Mouse (Mus musculus) intestine, postnatal 0 days (tissue): ENCODE measurements at regions not wholly inside any gene's neighbourhood (a gene's known extent, or its start where the extent isn't known, plus 50 kb on each side); places are given as distances from the start of the nearest gene placed in this dataset.
"Not testable (repeated sequence)": the region's sequence is repeated elsewhere in the genome, so short reads cannot be mapped to it uniquely, and the experiment has no call there.

Source experiments
- ATAC-seq: fragments of 200-750 bp; cut with Nextera tagmentation; 2 replicates; pipeline ENCODE4 v1.8.0; 2017; ENCODE audit warnings: mild to moderate bottlenecking, moderate TSS enrichment, moderate library complexity
- H3K27ac ChIP-seq: fragments of 300-500 bp; sonication (generic); 2 replicates; pipeline ENCODE4 v1.5.1; 2014; ENCODE audit warnings: mild to moderate bottlenecking, low read depth, low read length, moderate library complexity
- H3K27me3 ChIP-seq: fragments of 300-500 bp; sonication (generic); replicated peaks from 2 replicates; pipeline ENCODE4 v1.6.1; 2014; ENCODE audit warnings: low read length, mixed read lengths; ENCODE audit not compliant: control insufficient read depth, insufficient read depth
- H3K36me3 ChIP-seq: fragments of 300-500 bp; sonication (generic); 2 replicates; pipeline ENCODE4 v1.6.1; 2014; ENCODE audit warnings: mild to moderate bottlenecking, moderate library complexity; ENCODE audit not compliant: control insufficient read depth, insufficient read depth
- H3K4me1 ChIP-seq: fragments of 300-500 bp; sonication (generic); replicated peaks from 2 replicates; pipeline ENCODE4 v1.6.1; 2014; ENCODE audit warnings: antibody characterized with exemption, low read length, mixed read lengths; ENCODE audit not compliant: control insufficient read depth, insufficient read depth
- H3K4me2 ChIP-seq: fragments of 300-500 bp; sonication (generic); replicated peaks from 2 replicates; pipeline ENCODE4 v1.6.1; 2014; ENCODE audit warnings: low read depth, mild to moderate bottlenecking, moderate library complexity
- H3K4me3 ChIP-seq: fragments of 300-500 bp; sonication (generic); 2 replicates; pipeline ENCODE4 v1.5.1; 2014; ENCODE audit warnings: low read depth, low read length
- H3K9ac ChIP-seq: fragments of 300-500 bp; sonication (generic); 2 replicates; pipeline ENCODE4 v1.6.1; 2014; ENCODE audit warnings: mild to moderate bottlenecking, low read depth, low read length
- H3K9me3 ChIP-seq: fragments of 300-500 bp; sonication (generic); 2 replicates; pipeline ENCODE4 v1.6.1; 2016; ENCODE audit warnings: mixed run types; ENCODE audit not compliant: control insufficient read depth
- CTCF ChIP-seq: sonication (generic); IDR thresholded peaks from 2 replicates; pipeline ENCODE4 v1.5.1; 2016; ENCODE audit warnings: low read depth, mild to moderate bottlenecking, control low read depth, antibody characterized with exemption, moderate library complexity
- WGBS: fragments of 180-500 bp; shearing (Covaris S2); extraction: QIAGEN DNeasy Blood & Tissue Kit; methylation state at CpG from one replicate; pipeline ENCODE4 v1.1.7; 2014; 5-methylcytosine and 5-hydroxymethylcytosine counted together

DNA sequence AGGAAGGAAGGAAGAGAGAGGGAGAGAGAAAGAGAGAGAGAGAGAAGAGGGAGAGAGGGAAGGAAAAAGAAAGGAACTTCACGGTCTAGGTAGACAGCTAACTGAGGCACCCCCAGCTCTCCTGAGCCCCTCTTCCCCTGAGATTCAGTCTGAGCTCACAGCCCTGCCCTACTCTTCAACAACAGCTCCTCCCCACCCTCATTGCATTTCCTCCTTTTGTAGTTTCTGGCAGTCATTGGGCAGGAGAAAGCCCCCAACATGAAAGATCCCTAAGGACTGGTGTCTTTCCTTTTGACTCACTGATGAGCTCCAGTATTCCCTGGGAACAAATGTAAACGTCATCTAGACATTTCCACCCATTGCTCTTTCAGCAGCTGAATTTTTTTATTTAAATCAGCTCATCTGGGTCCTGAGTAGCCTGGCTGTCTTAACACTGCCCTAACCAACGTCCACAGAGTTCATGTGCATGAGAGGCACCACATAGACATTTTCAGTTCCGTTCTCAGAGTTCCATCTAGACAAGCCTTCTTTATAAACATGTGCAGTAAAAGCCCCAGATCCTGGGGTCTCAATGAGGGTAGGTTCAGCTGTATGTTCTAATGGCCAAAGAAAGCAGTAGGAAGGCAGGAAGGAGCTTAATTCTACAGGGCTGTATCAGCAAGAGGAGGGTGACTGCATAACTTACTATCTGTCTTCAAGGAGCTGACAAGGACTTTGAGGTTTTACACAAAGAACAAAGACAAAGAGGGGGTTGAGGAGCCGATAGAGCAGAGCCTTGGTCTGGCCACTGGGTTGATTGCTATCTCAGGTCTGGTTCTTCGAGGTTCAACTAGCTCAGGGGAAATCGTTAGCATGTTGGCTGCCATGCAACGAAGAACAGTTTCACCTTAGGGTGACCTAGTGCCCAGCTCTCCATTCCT is 87.6 kb upstream of the Ifngr1 start:
- no peak for ATAC-seq

DNA sequence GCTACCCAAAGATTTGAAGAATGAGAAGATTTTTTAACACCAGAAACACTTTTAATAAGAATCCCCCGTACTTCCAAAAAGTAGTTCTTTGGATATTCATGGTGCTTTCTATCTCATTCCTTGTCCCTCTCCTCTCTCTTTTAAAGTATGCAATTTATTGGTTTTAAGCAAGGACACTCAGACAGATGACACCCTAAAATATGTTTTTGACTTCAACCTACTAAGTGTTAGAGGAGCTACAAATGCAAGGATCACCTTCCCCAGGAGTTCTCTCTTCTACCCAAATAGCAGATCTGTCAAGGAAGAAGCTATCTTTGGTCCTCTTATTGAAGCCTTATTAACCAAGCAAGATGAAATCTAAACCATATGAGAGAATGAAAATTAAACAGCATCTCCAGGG is 86.6 kb upstream of the Ifngr1 start:
- Histone ChIP-seq H3K27me3 (no peaks in the 10 kb centered on the region), H3K36me3 (no peaks in the 10 kb centered on the region), H3K4me3 (no peak overlapping the region), H3K9ac (no peak overlapping the region), H3K4me1 (no peaks in the 10 kb centered on the region), H3K27ac (no peak overlapping the region), H3K4me2 (no peak overlapping the region), H3K9me3 (no peaks in the 10 kb centered on the region)
- ATAC-seq = no peak
- TF ChIP-seq CTCF = no peak
- WGBS = 100% methylated on average over 1 of the region's 1 CpGs

More for the DNA sequence above, 87.6 kb upstream of the Ifngr1 start:
- H3K9me3 ChIP-seq = no peaks in the 10 kb centered on the region
- no peak overlapping the region for H3K4me3 ChIP-seq
- no peaks in the 10 kb centered on the region for H3K27me3 ChIP-seq
- H3K9ac ChIP-seq = no peak overlapping the region
- H3K27ac ChIP-seq = no peak overlapping the region
- no peaks in the 10 kb centered on the region for H3K4me1 ChIP-seq
- WGBS = 55% methylated on average over 8 of the region's 8 CpGs
- H3K4me2 ChIP-seq = no peak overlapping the region
- TF ChIP-seq CTCF = no peak
- no peaks in the 10 kb centered on the region for H3K36me3 ChIP-seq

DNA sequence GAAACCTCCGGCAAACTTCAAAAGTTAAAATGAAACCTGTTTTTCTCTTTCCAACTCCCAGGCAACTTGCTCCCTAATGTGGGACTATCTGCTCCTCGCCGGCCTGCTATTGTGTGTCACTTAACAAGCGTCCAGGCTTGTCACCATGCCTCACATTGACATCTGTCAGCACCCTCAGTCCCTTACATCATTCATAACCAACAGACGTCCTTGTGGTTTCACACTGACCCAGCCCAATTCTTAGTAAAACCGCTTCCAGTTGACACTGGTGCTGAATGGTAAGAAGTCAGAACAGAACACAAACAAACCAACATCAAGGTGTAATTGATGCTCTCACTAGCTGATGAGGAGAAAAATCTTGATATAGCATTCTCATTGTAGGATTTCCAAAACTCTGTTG is 85.8 kb upstream of the Ifngr1 start:
- Histone ChIP-seq H3K36me3 (no peaks in the 10 kb centered on the region), H3K4me3 (no peak overlapping the region), H3K27me3 (no peaks in the 10 kb centered on the region), H3K4me1 (no peaks in the 10 kb centered on the region), H3K27ac (no peak overlapping the region), H3K4me2 (no peak overlapping the region), H3K9ac (no peak overlapping the region), H3K9me3 (no peaks in the 10 kb centered on the region)
- no peak for TF ChIP-seq CTCF
- ATAC-seq = no peak
- 88% methylated on average over 6 of the region's 6 CpGs for WGBS

DNA sequence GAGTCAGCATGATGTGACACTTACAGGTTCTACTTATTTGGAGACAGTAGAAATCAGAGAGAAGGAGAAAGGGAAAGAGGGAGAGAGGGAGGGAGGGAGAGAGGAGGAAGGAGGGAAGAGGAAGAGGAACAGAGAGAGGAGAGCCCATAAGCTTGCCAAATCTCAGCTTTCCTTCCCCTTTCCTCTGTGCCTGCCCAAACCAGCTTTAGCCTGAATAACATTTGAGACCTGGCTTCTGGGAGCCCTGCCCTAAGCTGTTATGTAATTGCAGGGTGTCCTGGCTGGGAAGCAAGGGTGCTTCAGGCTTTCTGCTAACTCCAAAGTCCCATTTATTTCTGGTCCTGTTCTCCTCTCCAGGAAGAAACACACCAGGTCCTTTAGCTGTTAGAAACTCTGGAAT is 85.3 kb upstream of the Ifngr1 start:
- no peak overlapping the region for H3K4me2 ChIP-seq
- no peak overlapping the region for H3K27ac ChIP-seq
- H3K27me3 ChIP-seq = no peaks in the 10 kb centered on the region
- H3K9ac ChIP-seq = no peak overlapping the region
- no peaks in the 10 kb centered on the region for H3K9me3 ChIP-seq
- ATAC-seq = no peak
- H3K36me3 ChIP-seq = no peaks in the 10 kb centered on the region
- H3K4me1 ChIP-seq = no peaks in the 10 kb centered on the region
- H3K4me3 ChIP-seq = no peak overlapping the region
- TF ChIP-seq CTCF = no peak

DNA sequence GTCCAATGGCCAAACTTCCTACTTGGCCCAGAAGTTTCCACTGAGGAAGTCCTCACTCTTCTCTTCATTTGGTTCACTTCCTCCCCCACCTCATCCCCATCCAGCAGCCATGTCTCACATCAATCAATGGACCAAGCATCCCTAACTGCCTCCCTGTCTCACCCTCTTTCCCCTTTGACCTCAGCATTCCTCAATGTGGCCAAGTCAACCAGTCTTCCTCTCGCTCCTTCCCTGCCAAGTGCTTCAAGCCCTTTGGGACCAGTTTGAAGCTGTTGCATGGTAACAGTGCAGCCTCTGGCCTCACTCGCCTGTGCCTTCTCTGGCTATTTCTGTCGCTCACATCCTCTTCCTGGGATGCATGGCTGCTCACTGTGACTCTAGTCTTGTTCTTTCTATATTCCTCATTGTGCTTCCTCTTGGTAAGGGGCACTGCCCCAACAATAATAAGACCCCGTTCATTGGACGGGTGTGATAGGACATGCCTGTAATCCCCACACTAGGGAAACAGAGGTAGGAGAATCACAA is 83.5 kb upstream of the Ifngr1 start:
- no peak for ATAC-seq
- 80% methylated on average over 5 of the region's 5 CpGs for WGBS
- Histone ChIP-seq H3K9me3 (no peaks in the 10 kb centered on the region), H3K4me2 (no peak overlapping the region), H3K27me3 (no peaks in the 10 kb centered on the region), H3K4me1 (no peaks in the 10 kb centered on the region), H3K4me3 (no peak overlapping the region), H3K27ac (no peak overlapping the region), H3K36me3 (no peaks in the 10 kb centered on the region), H3K9ac (no peak overlapping the region)
- TF ChIP-seq CTCF = no peak

DNA sequence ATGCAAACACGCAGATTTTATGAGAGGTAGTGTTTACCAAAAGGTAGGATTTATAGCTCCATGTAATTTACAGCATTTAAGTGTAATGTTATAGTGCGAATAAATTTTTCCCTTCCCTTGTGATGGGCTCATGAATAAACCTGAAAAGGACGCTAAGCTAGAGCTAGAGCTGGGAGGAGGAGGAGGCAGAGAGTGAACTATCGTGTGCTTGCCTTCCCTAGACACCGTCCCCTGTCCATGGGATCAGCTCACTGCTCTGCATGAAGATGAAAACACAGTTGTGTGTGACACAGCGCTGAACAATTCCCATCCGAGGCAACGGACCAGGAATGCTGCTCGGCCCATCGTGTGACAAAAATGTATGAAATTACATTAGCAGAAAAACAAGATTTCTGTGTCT is 81.7 kb upstream of the Ifngr1 start:
- no peak for TF ChIP-seq CTCF
- Histone ChIP-seq H3K9me3 (no peaks in the 10 kb centered on the region), H3K4me2 (no peak overlapping the region), H3K4me1 (no peaks in the 10 kb centered on the region), H3K27ac (no peak overlapping the region), H3K27me3 (no peaks in the 10 kb centered on the region), H3K9ac (no peak overlapping the region), H3K4me3 (no peak overlapping the region), H3K36me3 (no peaks in the 10 kb centered on the region)
- 66% methylated on average over 10 of the region's 10 CpGs for WGBS
- no peak for ATAC-seq

DNA sequence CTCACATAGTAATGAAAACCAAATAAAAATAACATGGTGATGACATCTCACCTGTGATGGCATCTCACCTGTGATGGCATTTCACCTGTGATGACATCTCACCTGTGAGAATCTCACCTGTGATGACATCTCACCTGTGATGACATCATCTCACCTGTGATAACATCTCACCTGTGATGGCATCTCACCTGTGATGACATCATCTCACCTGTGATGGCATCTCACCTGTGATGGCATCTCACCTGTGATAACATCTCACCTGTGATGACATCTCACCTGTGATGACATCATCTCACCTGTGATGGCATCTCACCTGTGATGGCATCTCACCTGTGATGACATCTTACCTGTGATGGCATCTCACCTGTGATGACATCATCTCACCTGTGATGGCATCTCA is 77.4 kb upstream of the Ifngr1 start:
- H3K4me2 ChIP-seq, H3K4me1 ChIP-seq, H3K4me3 ChIP-seq, ATAC-seq, H3K9me3 ChIP-seq, H3K9ac ChIP-seq, H3K36me3 ChIP-seq, H3K27me3 ChIP-seq, H3K27ac ChIP-seq: not testable (repeated sequence)
